15 mouse cellular contexts compared by ENCODE assay signal in genomic region chr11:58832541-58832940, GRCm38 (mm10). TPM values are rescaled to one million over a fixed set of nuclear protein-coding genes. Genes with fewer than 3 reads are reported as not detected.
"Had no signal": no experiment of that assay in that cellular context is flagged by ENCODE, and none has a peak within 500 bp of the region (broad histone marks: within the 10 kb centered on the region; RNA-seq: fewer than 3 reads in every experiment).

No protein-coding gene starts in this region.

RNA-seq across cellular contexts. Expression of gene Olfr312, which starts 3.5 kb away (rescaled TPM):
- polyA plus RNA-seq: gonadal fat pad, adult 2 months; heart, embryonic 10.5 days; hindbrain, embryonic 10.5 days; hindbrain, embryonic 12.5 days; hindbrain, embryonic 14.5 days; hindbrain, embryonic 16.5 days; intestine, embryonic 15.5 days; intestine, postnatal 0 days; kidney, embryonic 14.5 days; kidney, embryonic 16.5 days; limb, embryonic 10.5 days; limb, embryonic 12.5 days; limb, embryonic 14.5 days had no signal

RNA-seq across cellular contexts. Expression of gene Olfr311, which starts 6.5 kb away (rescaled TPM):
- polyA plus RNA-seq: gonadal fat pad, adult 2 months; heart, embryonic 10.5 days; heart, embryonic 12.5 days; hindbrain, embryonic 10.5 days; hindbrain, embryonic 12.5 days; hindbrain, embryonic 14.5 days; hindbrain, embryonic 16.5 days; inflammation-experienced regulatory T-cells, adult 6 months; intestine, embryonic 15.5 days; intestine, postnatal 0 days; kidney, embryonic 14.5 days; kidney, embryonic 16.5 days; limb, embryonic 10.5 days; limb, embryonic 12.5 days; limb, embryonic 14.5 days had no signal

RNA-seq across cellular contexts. Expression of gene Olfr313, which starts 17.7 kb away (rescaled TPM):
- polyA plus RNA-seq: gonadal fat pad, adult 2 months; heart, embryonic 10.5 days; heart, embryonic 12.5 days; hindbrain, embryonic 10.5 days; hindbrain, embryonic 12.5 days; hindbrain, embryonic 14.5 days; hindbrain, embryonic 16.5 days; inflammation-experienced regulatory T-cells, adult 6 months; intestine, embryonic 15.5 days; intestine, postnatal 0 days; kidney, embryonic 14.5 days; kidney, embryonic 16.5 days; limb, embryonic 10.5 days; limb, embryonic 12.5 days; limb, embryonic 14.5 days had no signal

RNA-seq across cellular contexts. Expression of gene Fam183b, which starts 30.8 kb away (rescaled TPM):
- polyA plus RNA-seq: inflammation-experienced regulatory T-cells, adult 6 months; kidney, embryonic 14.5 days; limb, embryonic 10.5 days; limb, embryonic 12.5 days; limb, embryonic 14.5 days had no signal
